Mouse (Mus musculus): ENCODE results near the gene Leng8. TPM values are rescaled to one million over a fixed set of nuclear protein-coding genes. Genes with fewer than 3 reads are reported as not detected.

The Leng8 gene
- polyA plus RNA-seq, 1 experiment: 1,332 TPM

DNA sequence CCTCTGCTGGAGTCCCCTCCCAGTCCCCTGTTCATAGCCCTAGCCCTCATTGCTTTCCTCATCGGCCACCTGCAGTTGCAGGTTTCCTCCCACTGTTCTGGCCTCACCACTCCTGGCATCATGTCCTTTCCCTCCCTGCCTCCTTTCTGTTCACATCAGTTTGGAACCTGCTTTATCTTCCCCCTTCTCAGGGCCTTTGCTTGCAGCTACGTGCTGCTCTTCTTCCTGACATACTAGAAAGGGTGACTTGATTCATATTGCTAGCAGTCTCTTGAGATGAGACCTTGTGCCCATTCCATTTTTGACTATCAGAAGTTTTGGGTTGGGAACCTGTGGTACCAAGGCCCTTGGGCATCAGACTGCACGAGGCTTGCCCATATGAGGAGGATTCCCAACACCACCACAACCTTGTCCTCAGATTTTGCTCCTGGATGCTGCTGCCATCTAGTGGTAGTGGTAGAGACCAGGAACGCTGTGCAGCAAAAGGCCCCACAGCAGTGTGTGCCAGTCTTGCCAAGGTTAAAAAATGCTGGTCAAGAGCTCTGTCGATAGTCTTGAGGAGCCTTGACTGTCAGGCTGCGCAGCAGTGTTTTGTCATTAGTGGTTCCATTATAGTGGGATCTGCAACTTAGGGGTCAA lies 8.8 kb downstream of the Leng8 start:
- H3K4me1 ChIP-seq (replicated peaks; ENCODE audit: control insufficient read depth, insufficient read depth, low read length): peaks cover 12% of the 10 kb centered on the region
- H3K27me3 ChIP-seq (ENCODE audit: control insufficient read depth, insufficient read depth, low read length): no peaks in the 10 kb centered on the region; the same call in 1 of the 2 replicates
- no peak overlapping the region for H3K4me3 ChIP-seq (ENCODE audit: control insufficient read depth, insufficient read depth, low read length)
- peak; percentile 75; the same call in 1 of the 2 replicates for TF ChIP-seq CTCF (IDR thresholded peaks at IDR 0.05; ENCODE audit: borderline replicate concordance, control insufficient read depth, extremely low read depth, insufficient read depth, low read length, poor library complexity)
- TF ChIP-seq POLR2A (IDR thresholded peaks at IDR 0.05; ENCODE audit: control insufficient read depth, extremely low read depth, insufficient read depth, low read length, poor library complexity): no peak
- no peak overlapping the region for H3K27ac ChIP-seq (ENCODE audit: control insufficient read depth, insufficient read depth, low read length)
- H3K36me3 ChIP-seq (ENCODE audit: control insufficient read depth, insufficient read depth, low read length): peaks cover 65% of the 10 kb centered on the region
- DNase-seq: peak; percentile 66
- 65% methylated on average over 6 of the region's 6 CpGs for WGBS

DNA sequence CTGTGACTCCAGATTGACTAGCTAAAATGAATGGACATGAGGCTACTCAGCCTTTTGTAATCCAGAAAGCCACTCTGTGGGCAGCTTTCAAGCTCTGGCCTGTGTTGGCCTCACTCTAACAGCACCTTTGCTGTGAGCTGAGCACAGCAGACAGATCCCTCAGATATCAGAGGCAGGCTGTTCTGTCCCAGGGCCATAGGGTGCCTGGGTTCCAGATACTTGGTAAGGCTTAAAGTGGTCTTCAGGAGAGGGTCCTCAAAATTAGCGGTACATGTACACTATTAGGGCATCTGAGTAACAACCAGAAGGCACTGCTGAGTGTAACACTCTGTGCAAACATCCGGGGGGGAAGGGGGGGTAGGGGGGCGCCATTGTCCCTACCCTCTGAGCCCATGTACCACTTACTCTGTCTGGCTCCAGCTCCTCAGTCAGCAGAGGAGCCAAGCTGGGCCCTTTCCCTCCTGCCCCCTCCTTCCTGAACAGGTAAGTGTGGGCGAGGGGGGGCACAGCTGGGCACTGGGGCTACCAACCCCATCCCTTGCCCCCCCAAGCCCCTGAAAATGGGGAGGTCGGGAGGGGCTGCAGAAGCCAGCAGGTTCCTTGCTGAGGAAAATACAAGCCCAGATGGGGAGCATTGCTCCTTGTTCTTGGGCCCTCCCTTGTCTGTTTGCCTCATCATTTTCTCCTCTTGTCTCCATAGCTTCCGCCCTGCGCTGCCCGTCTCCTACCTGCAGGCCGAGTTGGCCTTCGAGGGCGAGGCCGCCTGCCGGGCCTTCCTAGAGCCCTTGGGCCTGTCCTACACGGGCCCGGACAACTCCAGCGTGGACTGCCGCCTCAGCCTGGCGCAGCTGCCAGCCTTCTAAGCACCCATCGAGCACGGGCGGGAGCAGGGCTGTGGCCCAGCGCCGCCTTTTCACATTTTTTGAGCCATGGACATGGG lies 9.7 kb downstream of the Leng8 start:
- Histone ChIP-seq H3K4me1 (replicated peaks; ENCODE audit: control insufficient read depth, insufficient read depth, low read length) (peaks cover 18% of the 10 kb centered on the region), H3K27ac (ENCODE audit: control insufficient read depth, insufficient read depth, low read length) (no peak overlapping the region), H3K36me3 (ENCODE audit: control insufficient read depth, insufficient read depth, low read length) (peaks cover 56% of the 10 kb centered on the region), H3K27me3 (ENCODE audit: control insufficient read depth, insufficient read depth, low read length) (peaks cover 8% of the 10 kb centered on the region; the same call in 1 of the 2 replicates), H3K4me3 (ENCODE audit: control insufficient read depth, insufficient read depth, low read length) (no peak overlapping the region)
- WGBS: 96% methylated on average over 23 of the region's 23 CpGs
- DNase-seq: no peak
- TF ChIP-seq POLR2A (IDR thresholded peaks at IDR 0.05; ENCODE audit: control insufficient read depth, extremely low read depth, insufficient read depth, low read length, poor library complexity) (no peak), CTCF (IDR thresholded peaks at IDR 0.05; ENCODE audit: borderline replicate concordance, control insufficient read depth, extremely low read depth, insufficient read depth, low read length, poor library complexity) (no peak)

DNA sequence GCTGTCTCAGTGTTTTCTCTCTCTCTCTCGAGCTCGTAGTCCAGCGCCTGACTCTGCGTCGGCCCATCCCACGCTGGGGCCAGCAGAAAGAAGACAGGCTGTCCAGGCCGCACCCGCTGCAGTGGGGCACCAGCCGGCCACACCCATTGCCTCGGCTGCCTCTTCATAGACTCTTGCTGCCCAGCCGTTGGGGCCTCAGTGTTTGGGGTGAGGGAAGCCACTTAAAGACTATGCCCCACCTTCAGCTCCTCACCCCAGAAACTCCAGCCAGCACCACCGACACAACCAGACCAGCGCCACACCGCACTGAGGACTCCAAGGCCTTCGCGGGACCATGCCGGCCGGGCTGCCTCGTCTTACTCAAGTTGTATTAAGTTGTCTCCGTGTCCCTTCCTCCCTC lies 10.5 kb downstream of the Leng8 start:
- H3K36me3 ChIP-seq (ENCODE audit: control insufficient read depth, insufficient read depth, low read length): peaks cover 48% of the 10 kb centered on the region

DNA sequence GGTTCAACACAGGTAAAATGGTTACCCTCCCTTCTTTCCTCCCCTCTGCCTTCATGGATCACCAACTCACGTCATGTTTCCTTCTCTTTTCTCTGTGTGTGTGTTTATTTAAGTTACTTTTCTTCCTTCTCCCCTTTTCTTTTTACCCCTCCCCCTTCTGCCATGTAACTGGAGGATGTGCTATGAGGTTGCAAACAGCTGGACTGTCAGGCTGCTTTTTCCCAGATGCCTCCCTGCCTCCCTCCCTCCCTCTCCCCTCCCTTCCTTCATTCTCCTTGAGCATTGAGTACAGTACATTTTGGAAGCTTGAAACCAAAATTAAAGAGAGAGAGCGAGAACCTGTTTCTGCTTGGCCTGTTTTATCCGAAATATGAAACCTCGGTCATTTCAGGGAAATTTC lies 11.0 kb downstream of the Leng8 start:
- H3K27me3 ChIP-seq (ENCODE audit: control insufficient read depth, insufficient read depth, low read length): peaks cover 13% of the 10 kb centered on the region; the same call in 1 of the 2 replicates
- H3K27ac ChIP-seq (ENCODE audit: control insufficient read depth, insufficient read depth, low read length): no peak overlapping the region
- 91% methylated on average over 4 of the region's 4 CpGs for WGBS
- no peak for DNase-seq
- TF ChIP-seq POLR2A (IDR thresholded peaks at IDR 0.05; ENCODE audit: control insufficient read depth, extremely low read depth, insufficient read depth, low read length, poor library complexity): no peak
- TF ChIP-seq CTCF (IDR thresholded peaks at IDR 0.05; ENCODE audit: borderline replicate concordance, control insufficient read depth, extremely low read depth, insufficient read depth, low read length, poor library complexity): no peak
- H3K36me3 ChIP-seq (ENCODE audit: control insufficient read depth, insufficient read depth, low read length): peaks cover 43% of the 10 kb centered on the region
- no peak overlapping the region for H3K4me3 ChIP-seq (ENCODE audit: control insufficient read depth, insufficient read depth, low read length)
- peaks cover 18% of the 10 kb centered on the region for H3K4me1 ChIP-seq (replicated peaks; ENCODE audit: control insufficient read depth, insufficient read depth, low read length)

More for the DNA sequence above, 10.5 kb downstream of the Leng8 start:
- no peak for DNase-seq
- TF ChIP-seq CTCF (IDR thresholded peaks at IDR 0.05; ENCODE audit: borderline replicate concordance, control insufficient read depth, extremely low read depth, insufficient read depth, low read length, poor library complexity): no peak
- TF ChIP-seq POLR2A (IDR thresholded peaks at IDR 0.05; ENCODE audit: control insufficient read depth, extremely low read depth, insufficient read depth, low read length, poor library complexity): no peak
- Histone ChIP-seq H3K27ac (ENCODE audit: control insufficient read depth, insufficient read depth, low read length) (no peak overlapping the region), H3K4me3 (ENCODE audit: control insufficient read depth, insufficient read depth, low read length) (no peak overlapping the region), H3K27me3 (ENCODE audit: control insufficient read depth, insufficient read depth, low read length) (peaks cover 11% of the 10 kb centered on the region; the same call in 1 of the 2 replicates), H3K4me1 (replicated peaks; ENCODE audit: control insufficient read depth, insufficient read depth, low read length) (peaks cover 18% of the 10 kb centered on the region)
- 95% methylated on average over 20 of the region's 20 CpGs for whole genome bisulfite sequencing

DNA sequence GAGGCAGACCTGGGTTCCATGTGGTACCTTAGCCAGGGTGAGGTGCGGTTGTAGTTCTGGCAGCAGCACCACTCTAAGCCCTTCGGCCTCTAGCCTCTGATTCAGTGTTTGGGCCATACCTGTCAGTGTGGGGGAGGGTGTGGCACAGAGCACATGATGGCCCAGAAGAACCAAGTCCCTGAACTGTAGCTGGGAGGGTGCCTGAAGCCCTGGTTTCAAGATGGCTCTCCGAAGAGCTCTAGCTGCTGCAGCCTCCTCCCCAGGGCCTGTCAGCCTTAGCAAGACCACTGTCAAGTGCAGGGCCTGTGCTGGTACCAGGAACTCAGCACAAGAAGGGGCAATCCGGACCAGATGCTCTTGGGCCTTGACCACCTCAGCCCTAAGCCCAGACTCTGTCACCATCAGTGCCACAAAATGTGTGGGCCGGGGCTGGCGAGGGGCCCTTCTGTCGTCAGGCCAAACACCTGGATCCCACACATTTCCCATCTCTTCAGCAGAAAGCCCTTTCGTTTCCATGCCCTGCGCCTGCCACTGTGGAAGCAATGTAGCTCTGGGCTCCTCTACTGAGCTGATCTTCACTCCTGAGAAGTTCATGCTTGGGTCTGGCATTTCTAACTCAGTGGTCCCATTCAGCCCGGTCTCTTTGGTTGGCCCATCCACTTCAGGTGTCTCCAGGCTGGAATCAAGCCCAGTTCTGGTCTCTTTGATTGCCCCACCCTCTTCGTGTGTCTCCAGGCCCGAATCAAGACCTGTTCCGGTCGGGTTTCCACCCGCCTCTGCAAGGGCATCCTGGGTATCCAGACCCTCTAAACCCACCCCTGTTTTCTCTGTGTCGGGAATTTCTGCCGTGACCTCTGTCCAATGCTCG lies 11.7 kb downstream of the Leng8 start:
- H3K27me3 ChIP-seq (ENCODE audit: control insufficient read depth, insufficient read depth, low read length): peaks cover 13% of the 10 kb centered on the region; the same call in 1 of the 2 replicates
- peaks cover 37% of the 10 kb centered on the region for H3K36me3 ChIP-seq (ENCODE audit: control insufficient read depth, insufficient read depth, low read length)
- WGBS: 40% methylated on average over 18 of the region's 18 CpGs
- peak overlapping the region; percentile 75 for H3K27ac ChIP-seq (ENCODE audit: control insufficient read depth, insufficient read depth, low read length)
- peak overlapping the region; percentile 97 for H3K4me3 ChIP-seq (ENCODE audit: control insufficient read depth, insufficient read depth, low read length)
- no peak for DNase-seq
- peaks cover 18% of the 10 kb centered on the region for H3K4me1 ChIP-seq (replicated peaks; ENCODE audit: control insufficient read depth, insufficient read depth, low read length)
- TF ChIP-seq CTCF (IDR thresholded peaks at IDR 0.05; ENCODE audit: borderline replicate concordance, control insufficient read depth, extremely low read depth, insufficient read depth, low read length, poor library complexity): no peak
- no peak for TF ChIP-seq POLR2A (IDR thresholded peaks at IDR 0.05; ENCODE audit: control insufficient read depth, extremely low read depth, insufficient read depth, low read length, poor library complexity)

All from thymus, adult 2 months (tissue).